Mouse (Mus musculus) myocyte (in vitro differentiated cells): ENCODE data around the gene Tmem234.

ENCODE experiments used
- E2F4 ChIP-seq: IDR thresholded peaks from one replicate; pipeline ENCODE4 v1.6.1; 2011; ENCODE audit warnings: mild to moderate bottlenecking, control low read depth, moderate library complexity; ENCODE audit not compliant: insufficient read depth
- MYOG ChIP-seq, 3 experiments: IDR thresholded peaks; one replicate each; pipeline ENCODE4 v1.6.1; 2011; ENCODE audit warnings: control low read depth in 2 of 3, low read depth in 2 of 3, mild to moderate bottlenecking in 2 of 3; ENCODE audit not compliant: insufficient read length in 2 of 3, control insufficient read depth in 1 of 3, insufficient read depth in 1 of 3
- POLR2A ChIP-seq: IDR thresholded peaks from one replicate; pipeline ENCODE4 v1.6.1; 2011; ENCODE audit warnings: low read depth, mild to moderate bottlenecking, control low read depth, moderate library complexity; ENCODE audit not compliant: insufficient read length
- POLR2AphosphoS2 ChIP-seq: IDR thresholded peaks from one replicate; pipeline ENCODE4 v1.6.1; 2011; ENCODE audit warnings: low read depth, control low read depth; ENCODE audit not compliant: insufficient read length
- TCF12 ChIP-seq: IDR thresholded peaks from one replicate; pipeline ENCODE4 v1.6.1; 2011; ENCODE audit warnings: mild to moderate bottlenecking, control low read depth; ENCODE audit not compliant: poor library complexity, insufficient read depth, severe bottlenecking
- USF1 ChIP-seq: IDR thresholded peaks from one replicate; pipeline ENCODE4 v1.6.1; 2011; ENCODE audit warnings: low read depth, mild to moderate bottlenecking, control low read depth, moderate library complexity

DNA sequence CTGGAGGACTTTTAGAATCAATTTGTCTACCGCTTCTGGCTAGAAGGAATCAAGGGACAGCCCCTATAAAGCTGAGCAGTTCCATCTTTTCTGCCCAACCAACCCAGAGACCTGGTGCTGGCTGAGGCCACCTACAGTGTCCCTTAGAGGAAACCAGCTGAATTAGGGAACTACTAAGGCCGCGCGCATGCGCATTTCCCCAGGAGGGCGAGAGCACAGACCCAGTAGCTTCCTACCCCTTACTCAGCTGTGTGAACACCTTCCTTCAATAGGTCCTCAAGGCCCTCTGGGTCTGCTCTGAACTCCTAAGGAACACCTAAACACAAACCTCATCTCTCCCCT, 24.5 kb downstream of the Tmem234 start:
- TF ChIP-seq POLR2A (no peak), E2F4 (no peak), USF1 (no peak), TCF12 (no peak), POLR2AphosphoS2 (no peak), MYOG (IDR thresholded peaks at IDR 0.05; ENCODE audit: control insufficient read depth in 1 of 3, insufficient read depth in 1 of 3, insufficient read length in 2 of 3, low read depth in 2 of 3) (no peak)
